Mouse (Mus musculus) granulocyte monocyte progenitor cell, adult 5-6 weeks (primary cell): ENCODE data around the gene Dock10. TPM values are rescaled to one million over a fixed set of nuclear protein-coding genes. Genes with fewer than 3 reads are reported as not detected.

ENCODE experiments used
- ATAC-seq: replicated peaks from 2 replicates; pipeline ENCODE4 v1.8.0; 2016; ENCODE audit warnings: mild to moderate bottlenecking, moderate TSS enrichment, inconsistent platforms; ENCODE audit not compliant: poor library complexity, severe bottlenecking
- total RNA-seq, 2 experiments: library from RNA; stranded (forward) in 1 of 2; stranded (reverse) in 1 of 2; fragments of 200-712, 200-1000 nt in 1 of 2; fragments of >200 nt in 1 of 2; fragmentation: Nextera tagmentation in 1 of 2; gene quantifications; 2 replicates each; pipeline ENCODE4 v1.2.3; 2014 to 2017

Dock10 gene
- total RNA-seq, 2 experiments from 2014 or later: 117 to 149 TPM

DNA sequence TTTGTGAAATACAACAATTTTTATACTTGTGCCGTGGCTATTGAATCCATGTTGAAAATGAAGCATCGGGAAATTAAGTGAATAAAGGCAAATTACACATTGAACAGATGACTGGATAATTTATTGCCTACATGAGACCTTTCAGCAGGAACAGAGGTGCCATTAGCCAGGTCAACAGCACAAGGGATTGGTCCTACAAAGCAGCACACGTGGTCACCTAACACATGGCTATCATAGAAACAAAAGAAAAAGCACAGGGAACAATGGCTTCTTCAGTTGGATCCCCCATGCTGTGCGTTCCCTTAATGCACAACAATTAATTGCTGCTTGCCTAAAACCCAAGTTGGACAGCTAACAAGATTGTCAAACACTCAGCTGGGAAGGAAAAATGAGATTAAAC, 133.8 kb downstream of the Dock10 start:
- no peak for ATAC-seq

DNA sequence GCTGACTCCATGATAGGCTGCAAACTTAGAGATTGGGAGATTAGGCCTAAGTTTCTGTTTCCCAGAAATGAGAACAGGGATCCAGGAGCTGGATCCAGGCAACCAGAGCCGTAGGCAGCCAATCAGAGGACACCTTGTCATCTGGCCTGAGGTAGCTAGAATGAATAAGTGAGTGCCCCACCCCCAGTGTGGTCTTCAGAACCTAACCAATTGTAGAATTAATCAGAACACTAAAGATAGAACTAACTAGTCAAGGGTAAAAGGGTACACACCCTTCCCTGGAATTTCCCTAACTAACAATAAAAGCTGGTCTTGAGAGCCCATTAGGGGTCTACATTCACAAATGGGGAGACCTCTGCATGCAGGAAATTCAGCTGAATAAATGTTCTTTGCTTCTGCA, 135.7 kb downstream of the Dock10 start:
- no peak for ATAC-seq

DNA sequence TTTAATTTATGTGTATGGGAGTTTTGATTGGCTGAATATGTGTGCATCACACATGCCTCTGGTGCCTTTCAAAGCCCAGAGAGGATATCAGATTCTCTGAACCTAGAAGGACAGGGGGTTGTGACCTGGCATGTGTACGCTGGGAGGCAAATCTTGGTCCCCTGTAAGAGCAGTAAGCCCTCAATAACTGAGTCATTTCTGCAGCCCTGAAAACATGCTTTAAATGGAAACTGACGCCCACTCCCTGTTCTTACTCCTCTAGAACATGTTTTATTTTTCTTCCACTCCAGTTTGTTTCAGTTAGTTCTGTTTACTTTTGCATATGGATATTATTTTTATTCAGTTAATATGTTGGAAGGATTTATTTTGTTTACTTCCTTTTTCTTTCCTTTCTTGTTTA, 139.2 kb downstream of the Dock10 start:
- no peak for ATAC-seq

DNA sequence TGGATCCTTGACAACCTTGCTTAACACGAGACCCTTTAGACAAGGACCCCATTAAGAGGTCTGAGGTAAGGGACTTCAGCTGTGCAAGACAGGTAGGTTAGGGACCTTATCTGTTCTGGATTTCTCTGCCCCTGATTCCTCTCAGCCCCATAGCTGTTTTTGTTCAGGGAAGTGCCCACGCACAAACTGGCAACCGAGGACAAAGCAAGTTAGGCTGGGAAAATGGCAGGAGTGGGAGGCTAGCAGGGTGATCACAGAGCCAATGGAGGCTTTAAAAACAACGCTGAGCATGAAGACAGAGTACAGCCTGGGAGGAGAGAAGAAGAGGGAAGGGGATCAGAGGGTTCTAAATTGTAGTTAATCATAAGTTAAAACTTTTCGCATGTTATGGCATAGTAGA, 141.7 kb downstream of the Dock10 start:
- ATAC-seq: no peak

DNA sequence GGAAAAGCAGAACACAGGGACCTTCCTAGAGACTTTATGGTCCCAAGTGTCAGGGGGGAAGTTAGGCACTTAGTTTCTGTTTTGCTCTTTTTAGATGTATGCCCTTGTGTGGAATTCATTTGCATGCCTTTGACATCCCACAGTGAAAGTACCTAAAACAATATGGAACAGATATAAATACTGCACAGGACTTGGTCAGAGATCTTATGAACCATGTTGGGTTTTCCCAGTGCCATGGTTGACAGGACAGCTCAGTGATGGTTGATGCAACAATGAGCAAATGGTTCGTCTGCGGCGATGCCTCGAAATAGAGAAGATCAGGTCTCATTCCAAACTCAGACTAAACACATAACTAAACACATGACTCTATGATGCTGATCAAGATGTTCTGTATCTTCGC, 143.6 kb downstream of the Dock10 start:
- ATAC-seq: no peak

DNA sequence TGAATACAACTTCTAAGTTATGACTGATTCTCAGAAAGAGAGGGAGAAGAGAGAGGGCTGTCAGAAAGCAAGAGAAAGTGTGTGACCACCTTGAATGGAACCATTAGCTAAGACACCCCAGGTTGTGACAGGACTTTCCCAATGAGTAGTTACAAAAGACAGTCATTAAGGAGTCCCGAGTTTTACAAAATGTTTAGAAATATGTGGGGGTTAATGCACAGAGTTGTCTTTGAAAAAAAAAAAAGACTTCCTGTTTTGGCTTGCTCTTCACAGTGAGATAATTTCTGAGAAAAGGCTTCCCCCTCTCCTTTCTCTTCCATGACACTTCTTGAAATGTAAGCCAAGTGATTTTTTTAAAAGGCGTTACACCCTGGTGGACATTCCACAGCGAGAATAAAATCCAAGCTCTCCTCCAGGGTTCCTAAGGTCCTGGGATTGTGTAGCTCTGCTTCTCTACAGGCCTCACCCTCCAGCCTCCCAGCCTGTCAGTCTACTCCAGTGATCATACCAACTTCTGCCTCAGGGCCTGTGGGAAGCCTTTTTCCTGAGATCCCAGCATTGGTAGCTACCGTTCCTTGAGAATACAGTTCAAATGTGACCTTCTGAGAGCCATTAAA, 144.8 kb downstream of the Dock10 start:
- peak; percentile 85 for ATAC-seq

DNA sequence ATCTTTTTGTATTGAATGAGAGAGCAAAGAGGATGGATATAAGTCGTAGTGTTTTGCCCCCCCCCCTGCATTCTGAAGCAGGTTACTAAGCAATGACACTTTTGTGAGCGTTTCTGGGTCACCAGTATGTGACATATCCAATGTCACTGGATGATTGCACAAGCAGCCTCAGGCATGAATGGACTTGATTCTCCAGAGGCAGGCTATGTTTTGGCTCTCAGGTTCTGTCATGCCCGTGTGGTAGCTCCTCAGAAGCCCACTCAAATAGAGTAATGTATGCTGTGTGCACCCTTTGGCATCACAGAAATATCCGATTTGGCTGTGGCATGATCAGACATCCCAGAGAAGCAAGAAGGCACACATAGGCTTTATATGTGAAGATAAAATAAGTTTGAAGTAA, 150.8 kb downstream of the Dock10 start:
- ATAC-seq: no peak

DNA sequence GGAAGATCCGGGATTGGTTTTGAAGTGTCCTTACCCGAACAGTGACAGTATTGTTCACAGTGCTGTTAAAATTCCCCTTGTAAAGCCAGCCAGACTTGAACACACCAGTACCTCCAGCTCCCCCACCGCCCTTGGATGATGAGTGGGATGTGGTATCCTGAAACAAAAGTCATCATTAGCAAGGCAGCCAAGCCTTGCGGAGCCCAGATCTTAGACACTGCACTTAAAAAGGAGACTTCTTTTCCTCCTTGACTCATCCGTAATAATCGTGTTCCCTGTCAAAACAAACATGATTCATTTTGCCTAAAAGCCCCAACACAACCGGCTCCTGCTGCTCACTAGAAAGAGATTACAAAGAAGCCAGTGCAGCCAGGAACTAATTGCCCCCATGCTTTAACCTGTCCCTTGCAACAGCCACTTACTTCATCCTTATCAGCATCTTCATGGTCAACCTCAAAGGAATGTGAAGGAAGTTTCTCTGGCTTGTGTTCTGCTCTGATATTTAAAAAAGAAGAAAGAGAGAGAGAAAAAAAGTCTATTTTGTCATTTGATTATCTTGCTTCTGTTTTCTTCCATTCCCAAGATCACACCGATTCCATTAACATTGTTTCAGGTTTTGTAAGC, 152.1 kb downstream of the Dock10 start:
- ATAC-seq: peak; percentile 55

DNA sequence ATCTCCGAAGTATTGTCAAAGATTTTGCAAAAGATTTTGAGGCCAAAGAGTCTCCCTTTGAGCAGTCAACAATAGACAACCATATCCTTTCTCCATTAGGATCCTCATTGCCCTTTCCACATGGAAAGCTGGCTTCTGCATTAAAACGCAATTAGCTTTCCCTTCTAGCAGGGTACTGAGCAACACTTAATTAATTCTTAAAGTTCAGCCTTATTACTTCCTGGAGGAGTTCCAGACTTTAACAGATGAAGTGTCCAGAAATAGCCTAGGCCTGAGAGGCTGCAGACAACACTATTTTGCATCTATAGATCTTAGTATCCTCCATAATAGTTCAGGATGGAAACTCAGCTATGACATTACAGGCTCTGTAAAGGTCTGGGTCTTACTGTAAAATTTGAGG, 154.0 kb downstream of the Dock10 start:
- ATAC-seq: no peak

DNA sequence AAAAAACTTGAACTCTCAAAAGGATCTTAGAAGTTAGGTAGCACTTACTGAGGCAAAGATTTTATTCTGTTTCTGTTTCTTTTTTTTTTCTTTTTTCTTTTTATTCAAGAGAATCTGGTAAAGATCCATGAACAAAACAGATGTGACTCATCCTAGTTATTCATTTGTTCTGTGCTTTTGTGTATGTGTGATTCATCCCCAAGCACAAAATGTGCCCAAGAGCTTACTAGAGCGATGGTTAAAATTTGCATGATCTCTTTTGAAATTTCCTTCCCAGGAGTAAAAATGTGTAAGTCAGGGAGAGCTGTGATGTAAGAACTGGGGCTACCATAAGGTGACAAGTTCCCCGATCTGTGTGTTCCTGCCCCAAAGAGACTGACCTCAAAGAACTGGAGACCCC, 155.2 kb downstream of the Dock10 start:
- ATAC-seq: no peak; the same call in 1 of the 2 replicates

DNA sequence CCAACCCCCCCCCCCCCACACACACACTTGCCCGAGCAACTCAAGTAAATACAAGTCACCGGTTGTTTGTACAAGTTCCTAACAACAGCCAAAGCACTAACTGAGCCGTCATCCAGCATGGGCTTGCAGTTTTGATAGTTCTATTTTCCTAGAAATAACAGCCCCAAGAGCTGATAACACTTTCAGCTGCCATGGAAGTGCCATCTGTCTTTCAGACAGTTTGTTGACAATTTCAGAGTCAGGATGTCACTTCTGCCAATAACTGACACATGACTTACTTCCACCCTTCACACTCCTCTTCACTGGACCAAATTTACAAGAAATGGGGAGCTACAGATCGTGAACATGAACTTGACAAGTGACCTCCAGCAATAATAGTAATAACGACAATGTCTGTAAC, 175.0 kb downstream of the Dock10 start:
- ATAC-seq: no peak

DNA sequence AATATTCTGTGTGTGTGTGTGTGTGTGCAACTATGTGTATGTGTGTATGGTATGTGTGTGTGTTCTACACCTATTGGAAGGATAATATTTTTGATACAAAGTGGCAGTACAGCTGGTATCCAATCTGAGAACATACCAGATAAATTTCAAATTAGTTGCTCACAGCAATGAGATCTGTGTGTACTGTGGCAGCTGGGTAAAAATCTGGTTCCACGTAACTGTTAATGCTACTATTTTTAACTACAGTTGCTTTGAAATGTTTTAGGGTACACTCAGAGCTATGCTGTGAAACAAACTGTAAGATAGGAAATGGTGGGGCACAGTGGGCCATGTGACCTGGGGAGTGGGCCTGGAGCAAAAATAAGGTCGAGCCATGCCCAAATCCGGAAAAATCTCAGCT, 176.1 kb downstream of the Dock10 start:
- ATAC-seq: no peak

DNA sequence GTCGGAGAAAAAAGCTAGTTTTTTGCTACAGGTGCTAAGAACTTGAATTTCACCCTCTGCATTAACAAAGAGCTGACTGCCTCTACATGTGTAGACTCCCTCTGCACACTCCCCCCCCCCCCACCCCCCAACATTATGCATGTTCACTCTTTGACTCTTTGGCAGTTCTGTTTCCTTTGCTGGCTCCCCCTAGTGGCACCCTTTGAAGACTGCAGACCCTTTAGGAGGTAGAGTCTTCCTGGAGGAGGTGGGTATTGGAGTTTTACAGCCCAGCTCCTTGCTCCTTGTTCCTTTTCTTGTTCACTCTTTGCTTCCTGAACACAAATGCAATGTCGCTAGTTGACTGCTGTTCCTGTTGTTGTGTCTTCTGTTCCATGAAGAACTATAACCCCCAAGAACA, 181.4 kb downstream of the Dock10 start:
- ATAC-seq: peak; percentile 71; the same call in 1 of the 2 replicates

DNA sequence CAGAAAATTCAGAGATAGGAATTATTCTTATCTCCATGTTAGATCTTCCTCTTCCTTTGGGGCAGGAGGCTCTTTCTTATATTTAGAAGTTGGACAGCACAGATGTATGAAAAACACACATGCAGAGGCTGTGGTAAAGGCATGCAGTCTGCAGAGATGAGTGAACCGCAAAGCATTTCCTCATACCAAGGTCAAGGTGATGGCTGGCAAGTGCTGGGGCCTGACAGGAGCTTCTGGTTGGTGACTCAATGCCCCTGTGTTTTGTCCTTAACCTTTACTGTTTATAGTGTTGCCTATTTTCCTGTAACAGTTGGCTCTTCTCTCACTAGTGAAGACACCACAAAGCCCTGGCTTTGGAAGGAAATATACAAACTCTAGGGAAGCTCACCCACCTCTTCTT, 201.9 kb downstream of the Dock10 start:
- ATAC-seq: no peak

DNA sequence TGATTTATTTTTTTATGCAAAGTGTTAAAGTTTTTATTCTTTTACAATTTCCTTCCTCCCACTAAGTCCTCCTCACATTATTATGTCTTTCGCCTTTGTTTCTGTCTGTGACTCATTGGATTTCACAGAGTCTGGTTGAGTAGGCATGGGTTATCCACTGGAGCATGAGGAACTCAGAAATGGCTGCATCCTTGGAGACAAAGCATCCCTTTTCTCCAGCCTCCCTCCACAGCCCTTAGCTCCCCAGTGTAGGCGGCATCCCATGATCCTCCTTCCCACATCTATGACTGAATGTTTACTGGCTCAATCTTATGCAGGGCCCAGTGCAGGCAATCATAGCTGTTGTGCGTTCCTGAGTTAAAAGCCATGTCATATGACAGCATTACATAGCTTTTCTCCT, 216.8 kb downstream of the Dock10 start:
- ATAC-seq: no peak

DNA sequence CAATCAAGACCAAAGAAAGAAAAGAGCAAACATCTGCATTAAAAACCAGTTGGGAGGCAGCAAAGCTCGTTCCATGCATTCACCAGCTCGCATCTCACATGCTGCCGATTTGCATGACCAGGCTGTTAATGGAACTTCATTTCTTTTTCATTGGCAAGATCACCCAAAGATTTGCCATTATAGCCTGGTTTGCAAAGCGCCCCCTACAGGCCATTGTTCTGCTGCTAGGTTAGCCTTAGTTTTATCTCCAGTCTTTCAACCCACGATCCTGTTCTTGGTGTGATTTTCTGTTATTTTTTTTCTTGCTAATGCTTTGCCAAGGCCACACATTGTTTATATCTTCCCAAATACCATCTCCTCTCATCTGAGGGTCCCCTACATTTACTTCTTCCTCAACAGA, 236.1 kb downstream of the Dock10 start:
- ATAC-seq: no peak

DNA sequence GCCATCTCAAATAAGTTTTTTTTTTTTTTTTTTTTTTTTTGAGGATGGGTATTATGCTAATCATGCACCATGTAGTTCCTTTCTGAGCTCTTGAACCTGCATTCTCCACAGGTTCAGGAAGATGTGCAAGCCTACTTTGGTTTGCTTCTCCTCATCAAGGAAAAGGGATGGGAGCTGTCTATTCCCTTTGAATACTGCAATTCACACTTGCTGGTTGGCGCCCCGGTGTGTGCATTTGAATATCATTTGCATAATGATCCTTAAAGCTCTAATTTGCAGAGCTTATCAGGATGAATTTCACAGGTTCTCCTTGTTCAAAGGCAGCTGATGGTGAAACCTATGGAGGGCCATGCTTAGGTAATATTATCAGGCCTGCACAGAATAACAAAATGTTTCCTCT, 237.9 kb downstream of the Dock10 start:
- no peak for ATAC-seq

DNA sequence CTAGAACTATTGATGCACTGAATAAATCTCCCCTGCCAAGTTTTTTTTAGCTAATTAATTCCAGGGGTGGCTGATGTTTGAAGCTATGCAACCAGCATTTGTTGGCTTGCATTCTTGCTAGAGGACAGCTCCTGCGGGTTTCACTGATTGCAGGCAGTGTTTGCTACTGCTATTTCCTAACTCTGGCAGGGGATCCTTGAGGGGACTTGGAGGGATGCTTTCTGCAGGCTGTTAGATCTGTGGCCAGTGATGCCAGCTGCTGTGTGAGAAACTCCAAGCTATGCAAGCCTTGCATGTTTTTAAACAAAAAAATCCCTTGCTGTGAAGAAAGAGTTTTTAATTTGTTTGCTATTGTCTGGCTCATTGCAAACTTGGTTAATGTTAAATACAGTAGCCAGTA, 238.4 kb downstream of the Dock10 start:
- ATAC-seq: no peak

DNA sequence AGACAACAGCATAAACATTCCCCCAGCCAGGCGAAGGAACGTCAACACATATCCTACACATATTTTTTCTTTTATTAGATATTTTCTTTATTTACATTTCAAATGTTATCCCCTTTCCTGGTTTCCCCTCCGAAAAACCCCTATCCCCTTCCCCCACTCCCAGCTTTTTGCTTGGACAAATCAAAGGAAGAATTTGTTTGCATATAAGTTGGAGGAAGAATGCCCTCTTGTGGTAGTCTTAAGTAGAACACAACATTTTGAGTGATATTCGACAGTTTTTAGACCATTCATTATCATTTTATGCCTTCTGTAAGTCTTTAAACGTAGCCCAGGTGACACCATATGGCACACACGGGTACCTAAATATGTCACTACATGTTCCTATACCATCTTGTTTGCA, 242.5 kb downstream of the Dock10 start:
- ATAC-seq: no peak

DNA sequence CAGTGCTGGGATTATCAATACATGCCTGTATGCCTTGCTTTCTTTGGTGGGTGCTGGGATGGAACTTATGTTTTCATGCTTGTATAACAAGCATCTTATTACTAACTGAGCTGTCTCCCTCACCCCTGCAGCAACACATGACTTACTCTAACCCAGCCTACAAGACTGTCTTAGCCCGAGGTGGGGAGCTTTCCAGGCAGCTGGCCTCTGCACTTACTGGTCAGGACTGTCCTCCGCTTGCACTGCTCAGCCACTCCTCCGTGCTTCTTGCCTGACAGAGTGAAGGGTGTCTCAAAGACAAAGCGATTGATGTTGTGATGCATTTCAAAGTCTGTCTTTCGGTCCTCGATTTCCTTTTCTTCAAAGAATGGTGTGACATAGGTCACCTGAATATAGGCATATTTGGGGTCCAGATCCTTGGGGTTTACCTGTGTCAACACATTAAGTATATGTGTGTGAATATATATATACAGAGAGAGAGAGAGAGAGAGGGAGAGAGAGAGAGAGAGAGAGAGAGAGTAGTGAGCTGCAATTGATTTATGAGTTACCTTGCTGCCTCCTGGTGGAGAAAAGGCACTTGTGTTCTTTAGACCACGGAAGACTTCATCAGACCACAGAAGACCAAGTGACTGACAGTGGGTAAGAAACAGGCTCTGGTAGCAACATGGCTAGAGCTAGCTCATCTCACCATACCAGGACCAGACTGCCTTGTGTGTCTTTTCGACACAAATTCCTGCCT, 245.9 kb downstream of the Dock10 start:
- ATAC-seq: peak; percentile 40; the same call in 1 of the 2 replicates

DNA sequence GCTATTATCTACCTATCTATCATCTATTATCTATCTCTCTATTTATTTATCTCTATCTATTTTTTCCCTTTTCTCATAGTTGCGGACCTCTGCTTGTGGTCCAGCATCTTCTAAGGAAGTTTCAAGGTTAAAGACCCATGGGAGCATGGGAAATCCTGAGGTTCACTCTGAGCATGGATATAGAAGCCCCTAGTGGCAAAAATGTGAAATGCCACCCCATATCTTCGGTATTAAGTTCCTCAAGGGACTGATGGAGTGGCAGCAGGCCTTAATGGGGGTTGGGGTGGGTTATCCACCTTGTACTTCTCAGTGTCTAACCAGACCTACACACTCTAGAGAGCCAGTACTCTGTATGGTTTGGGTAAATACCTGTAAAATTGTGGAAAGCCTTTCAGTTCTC, 253.6 kb downstream of the Dock10 start:
- ATAC-seq: peak; percentile 64

DNA sequence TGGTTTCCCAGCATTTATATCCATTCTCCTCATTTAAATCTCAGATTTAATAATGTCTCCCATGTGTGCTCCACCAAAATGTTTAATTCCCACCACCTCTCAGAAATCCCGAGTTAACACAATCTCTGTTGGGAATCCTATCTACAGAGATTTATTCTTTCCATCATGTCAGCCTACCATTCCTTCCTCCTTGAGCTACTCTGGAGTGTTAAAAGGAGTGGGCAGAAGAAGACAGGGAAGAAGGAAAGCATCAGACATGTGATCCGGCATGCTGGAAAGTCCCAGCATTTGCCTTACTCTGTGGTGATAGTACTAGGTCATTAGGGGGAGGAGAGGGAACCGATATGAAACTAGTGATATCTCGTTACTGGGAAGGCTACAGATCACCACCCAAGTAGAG, 254.2 kb downstream of the Dock10 start:
- no peak for ATAC-seq
